Mouse (Mus musculus) ZHBTc4 (cell line): Measurements from ENCODE around the gene Fcgbp.
A peak's percentile ranks its signal among the peaks of the same experiment; 100 is the strongest.
"Not testable (repeated sequence)": the region's sequence is repeated elsewhere in the genome, so short reads cannot be mapped to it uniquely, and the experiment has no call there.

ENCODE experiments used
- DNase-seq: peaks from one replicate; pipeline ENCODE4 v3.0.0-alpha.2; 2011; ENCODE audit warnings: low read depth, low spot score

Fcgbp gene

GRCm38 (mm10) chr7:28149841-28150240, 78.8 kb downstream of the Fcgbp start:
- DNase-seq, result no peak

DNA sequence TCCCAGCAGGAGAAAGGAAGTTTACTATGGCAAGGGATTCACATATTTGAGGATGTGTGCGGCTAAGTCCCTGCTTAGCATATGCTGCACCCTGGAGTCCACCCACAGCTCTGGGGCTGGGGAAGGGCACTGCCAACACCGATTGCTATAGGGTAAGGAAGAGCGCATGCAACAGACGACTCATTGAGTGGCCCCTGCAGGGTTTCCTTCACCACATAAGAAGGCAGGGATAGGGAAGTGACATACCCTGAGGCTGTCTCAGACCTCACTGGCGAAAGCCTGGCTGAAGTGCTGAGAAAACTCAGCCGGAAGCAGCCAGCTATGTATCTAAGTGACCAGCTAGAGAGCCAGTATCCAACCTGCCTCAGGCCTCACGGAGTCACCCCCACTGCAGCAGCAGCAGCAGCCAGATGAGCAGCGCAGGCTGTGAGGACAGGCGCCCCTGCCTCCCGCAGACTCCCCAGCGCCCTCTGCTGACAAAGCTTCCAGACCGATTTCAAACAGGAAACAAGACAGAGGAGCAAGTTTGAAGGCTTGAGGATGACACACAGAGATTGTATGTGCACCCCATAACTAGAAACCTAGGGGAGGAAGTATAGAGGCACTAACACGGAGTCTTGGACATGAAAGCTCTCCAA, 80.7 kb downstream of the Fcgbp start:
- peak; percentile 75 for DNase-seq

DNA sequence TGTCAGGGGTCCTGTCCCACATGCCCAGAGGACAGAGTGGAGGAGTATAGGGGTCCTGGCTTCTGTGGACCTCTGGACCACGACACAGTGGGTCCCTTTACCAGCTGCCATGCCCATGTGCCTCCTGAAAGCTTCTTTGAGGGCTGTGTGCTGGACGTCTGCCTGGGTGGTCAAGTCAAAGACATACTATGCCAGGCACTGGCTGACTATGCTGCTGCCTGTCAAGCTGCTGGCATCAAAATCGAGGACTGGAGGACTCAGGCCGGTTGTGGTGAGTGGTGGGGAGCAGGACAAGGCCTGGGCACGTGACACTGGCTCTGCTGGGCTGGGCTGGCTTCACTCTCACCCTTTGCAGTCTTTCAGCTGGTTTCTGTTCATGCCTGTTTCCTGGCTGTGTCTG, 82.6 kb downstream of the Fcgbp start:
- DNase-seq, result not testable (repeated sequence)

DNA sequence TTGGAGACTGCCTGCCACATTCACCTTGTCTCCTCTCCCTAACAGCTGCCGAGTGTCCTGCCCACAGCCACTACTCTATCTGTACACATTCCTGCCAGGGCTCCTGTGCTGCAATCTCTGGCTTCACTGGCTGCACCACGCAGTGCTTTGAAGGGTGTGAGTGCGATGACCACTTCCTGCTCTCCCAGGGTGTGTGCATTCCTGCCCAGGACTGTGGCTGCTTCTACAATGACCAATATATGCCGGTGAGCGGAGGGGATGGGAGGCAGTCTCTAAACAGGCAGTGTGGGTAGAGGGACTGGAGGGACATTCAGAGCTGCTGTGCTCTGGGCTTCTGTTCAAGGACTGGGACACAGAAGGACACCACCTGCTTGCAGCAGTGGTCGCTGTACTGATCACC, 88.3 kb downstream of the Fcgbp start:
- DNase-seq, result no peak

DNA sequence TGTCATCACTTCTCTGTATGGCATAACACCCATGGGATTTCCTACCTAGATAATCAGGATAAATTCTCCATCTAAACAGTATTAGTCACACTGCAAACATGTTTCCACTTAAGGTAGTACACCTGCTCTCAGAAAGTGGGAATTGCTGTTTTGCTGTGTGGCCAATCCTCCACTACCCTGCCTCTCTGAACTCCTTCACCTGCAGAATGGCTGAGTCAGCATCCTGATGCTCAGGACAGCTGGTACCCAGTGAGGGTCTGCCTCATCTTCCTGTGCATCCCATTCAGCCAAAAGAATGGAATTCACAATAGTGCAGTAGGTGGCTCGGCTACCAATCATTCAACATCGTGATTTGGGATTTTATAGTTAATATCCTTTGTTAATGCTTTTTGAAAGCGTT, 88.9 kb downstream of the Fcgbp start:
- no peak for DNase-seq

DNA sequence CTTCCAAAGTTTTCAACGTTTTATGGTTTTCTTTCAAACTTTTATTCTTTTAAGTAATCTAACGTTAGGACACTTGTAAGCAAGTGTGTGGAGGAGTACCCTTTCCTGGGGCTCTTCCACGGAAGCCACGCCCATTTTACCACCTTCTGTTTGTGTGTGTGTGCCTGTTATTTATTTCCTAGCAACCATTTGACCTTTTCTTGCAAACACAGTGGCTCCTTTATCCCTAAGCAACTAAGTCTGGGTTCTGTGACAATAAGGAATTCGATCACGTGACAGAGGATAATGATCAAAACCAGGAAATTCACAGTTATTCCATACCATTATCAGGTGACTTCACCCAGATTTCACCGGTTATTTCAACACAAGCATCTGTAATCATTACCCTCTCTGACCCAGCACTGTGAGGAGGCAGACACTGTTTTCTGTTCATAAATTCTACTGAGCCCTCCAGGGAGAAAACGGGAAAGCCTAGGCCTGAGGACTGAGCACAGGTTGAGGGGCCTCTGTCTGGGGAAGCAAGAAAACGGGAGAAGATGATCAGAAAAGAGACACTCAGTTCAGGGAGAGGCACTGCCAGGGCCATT, 90.2 kb downstream of the Fcgbp start:
- no peak for DNase-seq

DNA sequence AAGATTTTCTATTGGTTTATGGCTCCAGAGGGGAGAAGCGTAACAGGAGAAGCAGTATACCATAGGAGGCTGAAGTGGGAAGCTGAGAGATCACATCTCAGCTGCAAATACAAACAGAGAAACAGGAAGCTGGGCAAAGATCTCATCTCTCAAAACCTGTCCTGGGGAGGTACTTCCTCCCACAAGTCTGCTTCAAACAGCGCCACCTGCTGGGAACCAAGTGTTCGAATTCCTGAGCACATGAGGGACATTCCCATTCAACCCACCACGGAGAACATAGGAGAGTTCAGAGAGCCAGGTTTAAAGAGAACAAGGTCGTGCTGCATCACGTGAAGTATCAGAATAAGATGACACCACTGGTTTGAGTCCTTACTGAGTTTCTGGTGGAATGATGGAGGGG, 94.4 kb downstream of the Fcgbp start:
- DNase-seq, result peak; percentile 73

GRCm38 (mm10) chr7:28168320-28169115, 97.5 kb downstream of the Fcgbp start:
- peak; percentile 88 for DNase-seq

- DNase-seq, result peak; percentile 98
Measured at GRCm38 (mm10) chr7:28169489-28170422, 98.7 kb downstream of the Fcgbp start, which contains the start of gene Fbl. Gene Fbl (plus strand): TSS chr7:28169710.
